Mouse (Mus musculus) embryonic facial prominence, embryonic 15.5 days (tissue): ENCODE data around the gene Klk1b24. TPM values are rescaled to one million over a fixed set of nuclear protein-coding genes. Genes with fewer than 3 reads are reported as not detected.
"Not testable (repeated sequence)": the region's sequence is repeated elsewhere in the genome, so short reads cannot be mapped to it uniquely, and the experiment has no call there.

ENCODE experiments used
- ATAC-seq: fragments of 200-750 bp; cut with Nextera tagmentation; 2 replicates; pipeline ENCODE4 v1.8.0; 2017; ENCODE audit warnings: low read depth, moderate TSS enrichment; ENCODE audit not compliant: insufficient number of reproducible peaks, low FRiP score, low TSS enrichment
- H3K27ac ChIP-seq: fragments of 300-500 bp; sonication (generic); replicated peaks from 2 replicates; pipeline ENCODE4 v1.5.1; 2015; ENCODE audit warnings: mild to moderate bottlenecking, inconsistent platforms
- H3K27me3 ChIP-seq: fragments of 300-500 bp; sonication (generic); 2 replicates; pipeline ENCODE4 v1.6.1; 2015; ENCODE audit warnings: inconsistent platforms
- H3K36me3 ChIP-seq: fragments of 300-500 bp; sonication (generic); 2 replicates; pipeline ENCODE4 v1.6.1; 2015; ENCODE audit warnings: mild to moderate bottlenecking, inconsistent platforms
- H3K4me1 ChIP-seq: fragments of 300-500 bp; sonication (generic); 2 replicates; pipeline ENCODE4 v1.6.1; 2015; ENCODE audit warnings: inconsistent platforms
- H3K4me2 ChIP-seq: fragments of 300-500 bp; sonication (generic); replicated peaks from 2 replicates; pipeline ENCODE4 v1.6.1; 2015; ENCODE audit warnings: mild to moderate bottlenecking, inconsistent platforms
- H3K4me3 ChIP-seq: fragments of 300-500 bp; sonication (generic); replicated peaks from 2 replicates; pipeline ENCODE4 v1.5.1; 2015; ENCODE audit warnings: mild to moderate bottlenecking, inconsistent platforms
- H3K9ac ChIP-seq: fragments of 300-500 bp; sonication (generic); 2 replicates; pipeline ENCODE4 v1.6.1; 2015; ENCODE audit warnings: inconsistent platforms
- H3K9me3 ChIP-seq: fragments of 300-500 bp; sonication (generic); replicated peaks from 2 replicates; pipeline ENCODE4 v1.6.1; 2016; ENCODE audit warnings: inconsistent platforms
- WGBS: fragments of 180-500 bp; shearing (Covaris S2); methylation state at CpG from one replicate; pipeline ENCODE4 v1.1.7; 2015; 5-methylcytosine and 5-hydroxymethylcytosine counted together
- polyA plus RNA-seq: library from polyadenylated mRNA; unstranded; fragments of >200 nt; fragmentation: Nextera tagmentation; extraction: Ambion mirVana; gene quantifications from 2 replicates; pipeline ENCODE4 v1.2.1, GENCODE M21; 2015

The Klk1b24 gene
- polyA plus RNA-seq, result not detected in 2 replicates

DNA sequence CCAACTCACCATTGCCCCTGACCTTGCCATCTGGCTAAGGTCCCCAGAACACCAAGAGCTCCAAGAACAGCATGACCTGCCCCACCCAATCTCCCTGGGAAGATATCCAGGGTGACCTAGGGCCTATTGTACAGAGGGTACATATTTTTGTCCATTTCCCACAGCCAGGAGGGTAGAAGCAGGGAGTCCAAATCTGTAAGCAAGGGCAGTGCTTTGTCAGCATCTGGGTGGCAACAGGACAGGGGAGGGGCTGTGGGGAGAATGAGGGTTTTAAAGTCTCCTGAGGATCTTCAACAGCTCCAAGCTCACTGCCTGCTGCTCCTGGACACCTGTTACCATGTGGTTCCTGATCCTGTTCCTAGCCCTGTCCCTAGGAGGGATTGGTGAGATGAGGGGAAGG is at the start of gene Klk1b24:
Gene Klk1b24 (plus strand): TSS at position 301 of the 400 bp plus-strand sequence.
- H3K4me3 ChIP-seq, H3K9me3 ChIP-seq, H3K9ac ChIP-seq, H3K36me3 ChIP-seq, H3K4me1 ChIP-seq, H3K4me2 ChIP-seq, ATAC-seq, H3K27me3 ChIP-seq, H3K27ac ChIP-seq: not testable (repeated sequence)

- Histone ChIP-seq H3K36me3 (no peaks in the 10 kb centered on the region), H3K27ac (no peak overlapping the region), H3K9me3 (no peaks in the 10 kb centered on the region), H3K4me1 (no peaks in the 10 kb centered on the region), H3K9ac (no peak overlapping the region), H3K27me3 (no peaks in the 10 kb centered on the region), H3K4me3 (no peak overlapping the region), H3K4me2 (no peak overlapping the region)
- no peak for ATAC-seq
- WGBS, result 56% methylated on average over 9 of the region's 9 CpGs
These were observed 8.6 kb upstream of the Klk1b24 start for GRCm38 (mm10) chr7:44179299-44180045.

- not testable (repeated sequence) for H3K4me2 ChIP-seq, H3K4me1 ChIP-seq, H3K9me3 ChIP-seq, H3K36me3 ChIP-seq, H3K9ac ChIP-seq, H3K27me3 ChIP-seq, ATAC-seq, H3K4me3 ChIP-seq, H3K27ac ChIP-seq
- 61% methylated on average over 8 of the region's 8 CpGs for WGBS
These were observed 1.5 kb upstream of the Klk1b24 start for GRCm38 (mm10) chr7:44186516-44186915.

DNA sequence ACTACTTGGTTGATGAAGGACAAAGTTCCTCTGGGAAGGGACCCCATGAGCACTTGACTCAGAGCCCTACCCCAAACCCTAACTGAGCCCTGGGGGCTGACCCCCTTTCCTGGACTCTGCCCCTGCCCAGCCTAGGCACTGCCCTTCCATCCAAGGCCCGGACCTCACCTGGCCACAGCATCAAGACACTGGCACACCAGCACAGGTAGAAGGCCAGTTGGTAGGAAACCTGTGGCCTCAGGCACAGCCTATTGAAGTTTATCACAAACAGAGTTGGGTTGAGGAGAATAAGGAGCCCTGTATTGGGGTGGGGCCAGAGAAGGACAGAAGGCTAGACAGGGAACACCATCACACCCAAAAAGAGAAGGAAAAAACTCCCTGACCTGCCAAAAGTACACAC is 5.4 kb downstream of the Klk1b24 start:
- not testable (repeated sequence) for H3K27ac ChIP-seq, H3K4me1 ChIP-seq, H3K4me2 ChIP-seq, ATAC-seq, H3K9ac ChIP-seq, H3K9me3 ChIP-seq, H3K4me3 ChIP-seq, H3K27me3 ChIP-seq, H3K36me3 ChIP-seq
- 89% methylated on average over 1 of the region's 1 CpGs for WGBS

DNA sequence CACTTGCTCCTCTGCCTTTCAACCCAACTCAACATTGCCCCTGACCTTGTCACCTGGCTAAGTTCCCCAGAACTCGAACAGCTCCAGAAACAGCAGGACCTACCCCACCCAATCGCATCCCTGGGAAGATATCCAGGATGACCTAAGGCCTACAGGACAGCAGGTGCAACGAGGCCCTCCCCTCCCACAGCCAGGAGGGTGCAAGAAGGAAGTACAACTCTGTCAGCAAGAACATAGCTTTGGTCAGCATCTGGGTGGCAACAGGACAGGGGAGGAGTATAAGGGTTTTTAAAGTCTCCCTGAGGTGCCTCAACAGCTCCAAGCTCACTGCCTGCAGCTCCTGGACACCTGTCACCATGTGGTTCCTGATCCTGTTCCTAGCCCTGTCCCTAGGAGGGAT is 9.9 kb downstream of the Klk1b24 start, which contains the start of gene Klk1b3:
Gene Klk1b3 (plus strand): TSS at position 301 of the 400 bp plus-strand sequence.
- Histone ChIP-seq H3K9ac (no peak within 1 kb of the TSS), H3K36me3 (no peaks in the 10 kb centered on the region), H3K9me3 (no peaks in the 10 kb centered on the region), H3K4me3 (no peak within 1 kb of the TSS), H3K4me2 (no peak within 1 kb of the TSS), H3K27me3 (no peaks in the 10 kb centered on the region), H3K4me1 (no peaks in the 10 kb centered on the region), H3K27ac (no peak within 1 kb of the TSS)
- ATAC-seq, result no peak
- WGBS, result 65% methylated on average over 3 of the region's 3 CpGs

- H3K9ac ChIP-seq, H3K36me3 ChIP-seq, H3K9me3 ChIP-seq, H3K27ac ChIP-seq, H3K4me3 ChIP-seq, H3K4me1 ChIP-seq, H3K27me3 ChIP-seq, H3K4me2 ChIP-seq, ATAC-seq: not testable (repeated sequence)
- WGBS, result 48% methylated on average over 3 of the region's 3 CpGs
These were observed 19.1 kb downstream of the Klk1b24 start, which contains the start of gene Klk1b4 for GRCm38 (mm10) chr7:44207135-44207534. Gene Klk1b4 (plus strand): TSS chr7:44207435.

- WGBS, result 76% methylated on average over 3 of the region's 3 CpGs
- Histone ChIP-seq H3K27ac (no peak overlapping the region), H3K9ac (no peak overlapping the region), H3K4me1 (no peaks in the 10 kb centered on the region), H3K4me2 (no peak overlapping the region), H3K36me3 (no peaks in the 10 kb centered on the region), H3K27me3 (no peaks in the 10 kb centered on the region), H3K9me3 (no peaks in the 10 kb centered on the region), H3K4me3 (no peak overlapping the region)
- no peak for ATAC-seq
These were observed 20.3 kb downstream of the Klk1b24 start for GRCm38 (mm10) chr7:44208307-44208706.

- no peak within 1 kb of the TSS for H3K4me2 ChIP-seq
- no peaks in the 10 kb centered on the region for H3K9me3 ChIP-seq
- no peak within 1 kb of the TSS for H3K4me3 ChIP-seq
- no peaks in the 10 kb centered on the region for H3K4me1 ChIP-seq
- 82% methylated on average over 1 of the region's 1 CpGs for WGBS
- no peaks in the 10 kb centered on the region for H3K27me3 ChIP-seq
- ATAC-seq, result no peak
- H3K27ac ChIP-seq, result no peak within 1 kb of the TSS
- no peaks in the 10 kb centered on the region for H3K36me3 ChIP-seq
- no peak within 1 kb of the TSS for H3K9ac ChIP-seq
These were observed 27.6 kb downstream of the Klk1b24 start, which contains the start of gene Klk1b5 for GRCm38 (mm10) chr7:44215645-44216044. Gene Klk1b5 (plus strand): TSS chr7:44215945.

- H3K9ac ChIP-seq, H3K9me3 ChIP-seq, ATAC-seq, H3K4me1 ChIP-seq, H3K4me3 ChIP-seq, H3K4me2 ChIP-seq, H3K36me3 ChIP-seq, H3K27me3 ChIP-seq, H3K27ac ChIP-seq: not testable (repeated sequence)
- 73% methylated on average over 9 of the region's 10 CpGs for WGBS
These were observed 33.6 kb downstream of the Klk1b24 start for GRCm38 (mm10) chr7:44221601-44222000.

DNA sequence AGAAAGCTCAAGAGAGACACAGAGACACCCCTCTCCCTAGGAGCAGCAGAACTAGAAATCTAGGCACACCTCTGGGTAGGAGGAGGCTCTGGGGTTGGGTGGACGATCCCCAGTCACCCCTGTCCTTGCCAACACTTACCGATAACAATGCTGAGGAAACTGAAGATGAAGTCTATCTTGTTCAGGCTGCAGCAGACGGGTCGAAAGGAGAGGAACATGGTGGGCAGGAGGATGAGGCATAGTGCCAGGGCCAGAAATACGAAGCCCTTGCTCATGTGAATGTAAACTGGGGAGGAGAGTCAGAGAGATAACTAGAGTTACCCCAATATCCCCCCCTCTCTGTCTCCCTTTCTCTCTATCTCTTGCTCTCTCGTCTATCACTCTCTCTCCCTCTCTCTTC is 34.3 kb downstream of the Klk1b24 start:
- not testable (repeated sequence) for H3K27me3 ChIP-seq, H3K4me3 ChIP-seq, ATAC-seq, H3K4me2 ChIP-seq, H3K9me3 ChIP-seq, H3K36me3 ChIP-seq, H3K4me1 ChIP-seq, H3K27ac ChIP-seq, H3K9ac ChIP-seq
- WGBS, result 78% methylated on average over 6 of the region's 6 CpGs

- Histone ChIP-seq H3K27me3 (no peaks in the 10 kb centered on the region), H3K36me3 (no peaks in the 10 kb centered on the region), H3K4me1 (no peaks in the 10 kb centered on the region), H3K9ac (no peak within 1 kb of the TSS), H3K9me3 (no peaks in the 10 kb centered on the region), H3K4me2 (no peak within 1 kb of the TSS), H3K27ac (no peak within 1 kb of the TSS), H3K4me3 (no peak within 1 kb of the TSS)
- no peak for ATAC-seq
- 36% methylated on average over 1 of the region's 1 CpGs for WGBS
These were observed 37.0 kb downstream of the Klk1b24 start, which contains the start of gene Klk1 for GRCm38 (mm10) chr7:44225076-44225475. Gene Klk1 (plus strand): TSS chr7:44225360.

DNA sequence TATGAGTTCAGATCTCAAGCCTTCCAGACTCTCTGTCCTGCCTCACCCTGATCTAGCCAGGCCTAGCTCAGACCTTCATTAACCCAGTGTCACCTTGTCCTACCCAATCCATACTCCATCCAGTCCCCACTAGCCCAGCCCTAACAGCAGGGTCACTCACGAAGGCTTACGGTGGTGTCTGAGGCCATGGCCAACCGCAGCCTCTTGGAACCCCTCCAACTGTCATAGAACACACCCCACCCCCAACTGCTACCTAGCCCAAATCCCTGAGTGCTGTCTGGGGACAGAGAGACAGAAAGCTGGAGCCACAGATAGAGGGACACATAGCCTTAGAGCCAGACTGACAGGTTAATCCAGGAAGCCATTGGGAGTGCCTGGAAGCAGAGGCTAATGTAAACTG is 47.9 kb downstream of the Klk1b24 start, which contains the start of gene Gm36864:
Gene Gm36864 (plus strand): TSS at position 269 of the 400 bp plus-strand sequence.
- Histone ChIP-seq H3K4me1 (no peaks in the 10 kb centered on the region), H3K36me3 (no peaks in the 10 kb centered on the region), H3K4me3 (no peak within 1 kb of the TSS), H3K4me2 (no peak within 1 kb of the TSS), H3K27me3 (no peaks in the 10 kb centered on the region), H3K9me3 (no peaks in the 10 kb centered on the region), H3K27ac (no peak within 1 kb of the TSS), H3K9ac (no peak within 1 kb of the TSS)
- WGBS, result 85% methylated on average over 3 of the region's 3 CpGs
- ATAC-seq, result 0 out of 2 replicates have a peak, but pooled peaks have one; percentile 7
